Mouse (Mus musculus): ENCODE measurements around the gene Asic2.

The Asic2 gene

GRCm38 (mm10) chr11:81220786-81221185, 747.5 kb downstream of the Asic2 start:
- DNase-seq (ENCODE audit: low read depth in 2 of 2, low spot score in 2 of 2): no peak

GRCm38 (mm10) chr11:81205471-81205870, 762.8 kb downstream of the Asic2 start:
- no peak for DNase-seq (ENCODE audit: low read depth in 2 of 2, low spot score in 2 of 2)

GRCm38 (mm10) chr11:81202578-81202977, 765.7 kb downstream of the Asic2 start:
- DNase-seq (ENCODE audit: low read depth in 2 of 2, low spot score in 2 of 2): no peak

- no peak for DNase-seq (ENCODE audit: low read depth in 2 of 2, low spot score in 2 of 2)
Observed at GRCm38 (mm10) chr11:81193856-81194255, 774.4 kb downstream of the Asic2 start.

- no peak for DNase-seq (ENCODE audit: low read depth in 2 of 2, low spot score in 2 of 2)
Observed at GRCm38 (mm10) chr11:81192155-81192554, 776.1 kb downstream of the Asic2 start.

GRCm38 (mm10) chr11:81189103-81189502, 779.2 kb downstream of the Asic2 start:
- DNase-seq (ENCODE audit: low read depth in 2 of 2, low spot score in 2 of 2): no peak

GRCm38 (mm10) chr11:81187851-81188250, 780.4 kb downstream of the Asic2 start:
- no peak for DNase-seq (ENCODE audit: low read depth in 2 of 2, low spot score in 2 of 2)

GRCm38 (mm10) chr11:81184721-81185120, 783.5 kb downstream of the Asic2 start:
- no peak for DNase-seq (ENCODE audit: low read depth in 2 of 2, low spot score in 2 of 2)

- DNase-seq (ENCODE audit: low read depth in 2 of 2, low spot score in 2 of 2): no peak
Observed at GRCm38 (mm10) chr11:81164890-81165289, 803.4 kb downstream of the Asic2 start.

- DNase-seq (ENCODE audit: low read depth in 2 of 2, low spot score in 2 of 2): no peak
Observed at GRCm38 (mm10) chr11:81163056-81163455, 805.2 kb downstream of the Asic2 start.

GRCm38 (mm10) chr11:81153841-81154240, 814.4 kb downstream of the Asic2 start:
- no peak for DNase-seq (ENCODE audit: low read depth in 2 of 2, low spot score in 2 of 2)

GRCm38 (mm10) chr11:81153161-81153840, 815.0 kb downstream of the Asic2 start:
- no peak for DNase-seq (ENCODE audit: low read depth in 2 of 2, low spot score in 2 of 2)

- DNase-seq (ENCODE audit: low read depth in 2 of 2, low spot score in 2 of 2): no peak
Observed at GRCm38 (mm10) chr11:81152460-81153160, 815.6 kb downstream of the Asic2 start.

- no peak for DNase-seq (ENCODE audit: low read depth in 2 of 2, low spot score in 2 of 2)
Observed at GRCm38 (mm10) chr11:81152021-81152385, 816.3 kb downstream of the Asic2 start.

- DNase-seq (ENCODE audit: low read depth in 2 of 2, low spot score in 2 of 2): no peak
Observed at GRCm38 (mm10) chr11:81151286-81152020, 816.8 kb downstream of the Asic2 start.

- DNase-seq (ENCODE audit: low read depth in 2 of 2, low spot score in 2 of 2): no peak
Observed at GRCm38 (mm10) chr11:81150621-81151020, 817.6 kb downstream of the Asic2 start.

- no peak for DNase-seq (ENCODE audit: low read depth in 2 of 2, low spot score in 2 of 2)
Observed at GRCm38 (mm10) chr11:81148423-81148822, 819.8 kb downstream of the Asic2 start.

- DNase-seq (ENCODE audit: low read depth in 2 of 2, low spot score in 2 of 2): no peak
Observed at GRCm38 (mm10) chr11:81146574-81147157, 821.6 kb downstream of the Asic2 start.

GRCm38 (mm10) chr11:81135141-81135540, 833.1 kb downstream of the Asic2 start:
- DNase-seq (ENCODE audit: low read depth in 2 of 2, low spot score in 2 of 2): no peak

- no peak for DNase-seq (ENCODE audit: low read depth in 2 of 2, low spot score in 2 of 2)
Observed at GRCm38 (mm10) chr11:81133950-81134349, 834.3 kb downstream of the Asic2 start.

- no peak for DNase-seq (ENCODE audit: low read depth in 2 of 2, low spot score in 2 of 2)
Observed at GRCm38 (mm10) chr11:81132669-81133068, 835.6 kb downstream of the Asic2 start.

GRCm38 (mm10) chr11:81124363-81124762, 843.9 kb downstream of the Asic2 start:
- DNase-seq (ENCODE audit: low read depth in 2 of 2, low spot score in 2 of 2): no peak
